Mouse (Mus musculus): ENCODE results near the gene Wdfy4.

The Wdfy4 gene

GRCm38 (mm10) chr14:33185068-33185800 is at the start of gene Wdfy4:
TSS of gene Wdfy4 (minus strand) at chr14:33185508.
- no peak for DNase-seq (ENCODE audit: extremely low spot score)

GRCm38 (mm10) chr14:33232048-33232447 is 46.7 kb upstream of the Wdfy4 start:
- no peak for DNase-seq (ENCODE audit: extremely low spot score)

- no peak for DNase-seq (ENCODE audit: extremely low spot score)
Observed at GRCm38 (mm10) chr14:33231311-33231710, 46.0 kb upstream of the Wdfy4 start.

GRCm38 (mm10) chr14:33230672-33231071 is 45.4 kb upstream of the Wdfy4 start:
- DNase-seq (ENCODE audit: extremely low spot score): no peak

- DNase-seq (ENCODE audit: extremely low spot score): no peak
Observed at GRCm38 (mm10) chr14:33225235-33225634, 39.9 kb upstream of the Wdfy4 start.

GRCm38 (mm10) chr14:33216343-33217208 is 31.3 kb upstream of the Wdfy4 start:
- DNase-seq (ENCODE audit: extremely low spot score): no peak

- no peak for DNase-seq (ENCODE audit: extremely low spot score)
Observed at GRCm38 (mm10) chr14:33215163-33215562, 29.9 kb upstream of the Wdfy4 start.

- DNase-seq (ENCODE audit: extremely low spot score): no peak
Observed at GRCm38 (mm10) chr14:33214767-33215128, 29.4 kb upstream of the Wdfy4 start.

GRCm38 (mm10) chr14:33213823-33214766 is 28.8 kb upstream of the Wdfy4 start, which contains the start of gene Arhgap22:
TSS of gene Arhgap22 (plus strand) at chr14:33214026.
- DNase-seq (ENCODE audit: extremely low spot score): peak; percentile 83

- DNase-seq (ENCODE audit: extremely low spot score): no peak
Observed at GRCm38 (mm10) chr14:33212958-33213309, 27.6 kb upstream of the Wdfy4 start.

GRCm38 (mm10) chr14:33212271-33212957 is 27.1 kb upstream of the Wdfy4 start:
- no peak for DNase-seq (ENCODE audit: extremely low spot score)

GRCm38 (mm10) chr14:33210806-33211205 is 25.5 kb upstream of the Wdfy4 start:
- DNase-seq (ENCODE audit: extremely low spot score): no peak

- DNase-seq (ENCODE audit: extremely low spot score): no peak
Observed at GRCm38 (mm10) chr14:33208331-33208730, 23.0 kb upstream of the Wdfy4 start.

- peak; percentile 19 for DNase-seq (ENCODE audit: extremely low spot score)
Observed at GRCm38 (mm10) chr14:33207011-33207410, 21.7 kb upstream of the Wdfy4 start.

GRCm38 (mm10) chr14:33205280-33205965 is 20.1 kb upstream of the Wdfy4 start:
- DNase-seq (ENCODE audit: extremely low spot score): peak; percentile 45

GRCm38 (mm10) chr14:33203777-33204176 is 18.5 kb upstream of the Wdfy4 start:
- DNase-seq (ENCODE audit: extremely low spot score): no peak

GRCm38 (mm10) chr14:33202885-33203284 is 17.6 kb upstream of the Wdfy4 start:
- no peak for DNase-seq (ENCODE audit: extremely low spot score)

GRCm38 (mm10) chr14:33202161-33202560 is 16.9 kb upstream of the Wdfy4 start:
- no peak for DNase-seq (ENCODE audit: extremely low spot score)

GRCm38 (mm10) chr14:33194241-33194640 is 8.9 kb upstream of the Wdfy4 start:
- no peak for DNase-seq (ENCODE audit: extremely low spot score)

- no peak for DNase-seq (ENCODE audit: extremely low spot score)
Observed at GRCm38 (mm10) chr14:33193762-33194161, 8.5 kb upstream of the Wdfy4 start.

- no peak for DNase-seq (ENCODE audit: extremely low spot score)
Observed at GRCm38 (mm10) chr14:33190646-33191045, 5.3 kb upstream of the Wdfy4 start.

Measured in embryo, embryonic 9.5 days (tissue).